Mouse (Mus musculus) midbrain, embryonic 13.5 days (tissue): ENCODE data around the gene Gpm6a. TPM values are rescaled to one million over a fixed set of nuclear protein-coding genes. Genes with fewer than 3 reads are reported as not detected.
"Not testable (repeated sequence)": the region's sequence is repeated elsewhere in the genome, so short reads cannot be mapped to it uniquely, and the experiment has no call there.

Experiments used
- ATAC-seq: fragments of 200-750 bp; cut with Nextera tagmentation; 2 replicates; pipeline ENCODE4 v1.8.0; 2017; ENCODE audit warnings: mild to moderate bottlenecking, moderate TSS enrichment, moderate library complexity
- H3K27ac ChIP-seq: fragments of 300-500 bp; sonication (generic); 2 replicates; pipeline ENCODE4 v1.5.1; 2015; ENCODE audit warnings: inconsistent platforms, mild to moderate bottlenecking, moderate library complexity
- H3K27me3 ChIP-seq: fragments of 300-500 bp; sonication (generic); 2 replicates; pipeline ENCODE4 v1.6.1; 2015; ENCODE audit warnings: mild to moderate bottlenecking, inconsistent platforms
- H3K36me3 ChIP-seq: fragments of 300-500 bp; sonication (generic); 2 replicates; pipeline ENCODE4 v1.6.1; 2015; ENCODE audit warnings: mild to moderate bottlenecking, inconsistent platforms
- H3K4me1 ChIP-seq: fragments of 300-500 bp; sonication (generic); replicated peaks from 2 replicates; pipeline ENCODE4 v1.6.1; 2015; ENCODE audit warnings: inconsistent platforms
- H3K4me2 ChIP-seq: fragments of 300-500 bp; sonication (generic); replicated peaks from 2 replicates; pipeline ENCODE4 v1.6.1; 2015; ENCODE audit warnings: moderate library complexity, mild to moderate bottlenecking, inconsistent platforms
- H3K4me3 ChIP-seq: fragments of 300-500 bp; sonication (generic); replicated peaks from 2 replicates; pipeline ENCODE4 v1.5.1; 2015; ENCODE audit warnings: mild to moderate bottlenecking, inconsistent platforms
- H3K9ac ChIP-seq: fragments of 300-500 bp; sonication (generic); replicated peaks from 2 replicates; pipeline ENCODE4 v1.6.1; 2015; ENCODE audit warnings: mild to moderate bottlenecking, inconsistent platforms
- H3K9me3 ChIP-seq: fragments of 300-500 bp; sonication (generic); 2 replicates; pipeline ENCODE4 v1.6.1; 2016; ENCODE audit warnings: mild to moderate bottlenecking, inconsistent platforms
- WGBS: fragments of 180-500 bp; shearing (Covaris S2); methylation state at CpG from one replicate; pipeline ENCODE4 v1.1.7; 2015; 5-methylcytosine and 5-hydroxymethylcytosine counted together
- polyA plus RNA-seq: library from polyadenylated mRNA; unstranded; fragments of >200 nt; fragmentation: Nextera tagmentation; extraction: Ambion mirVana; gene quantifications from 2 replicates; pipeline ENCODE4 v1.2.1, GENCODE M21; 2015

The Gpm6a gene
- polyA plus RNA-seq, 1 experiment from 2014 or later = 423 TPM

DNA sequence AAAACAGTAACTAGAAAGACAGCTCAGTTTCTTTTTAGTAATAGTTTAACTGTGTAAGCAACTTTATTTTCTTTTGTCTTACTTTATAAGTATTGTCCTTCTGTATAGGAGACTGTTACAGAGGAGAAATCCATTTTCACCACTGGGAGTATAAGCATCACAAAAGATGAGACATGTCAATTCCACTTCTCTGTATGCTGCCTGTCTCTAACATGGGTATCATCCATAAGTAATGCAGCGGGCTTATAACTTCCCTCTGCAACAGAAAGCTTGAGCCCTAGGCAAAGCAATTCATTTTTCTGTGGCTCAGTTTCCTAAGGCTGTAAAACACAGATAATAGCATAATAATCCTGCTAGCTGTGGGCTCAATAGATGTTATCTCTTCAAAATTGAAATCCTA, 62.4 kb downstream of the Gpm6a start:
- Histone ChIP-seq H3K27ac (no peak overlapping the region; the same call in 1 of the 2 replicates), H3K4me2 (no peak overlapping the region), H3K4me1 (peaks cover 17% of the 10 kb centered on the region), H3K9me3 (no peaks in the 10 kb centered on the region), H3K9ac (no peak overlapping the region), H3K27me3 (no peaks in the 10 kb centered on the region), H3K36me3 (no peaks in the 10 kb centered on the region), H3K4me3 (no peak overlapping the region)
- 47% methylated on average over 1 of the region's 1 CpGs for WGBS
- peak; percentile 59 for ATAC-seq

DNA sequence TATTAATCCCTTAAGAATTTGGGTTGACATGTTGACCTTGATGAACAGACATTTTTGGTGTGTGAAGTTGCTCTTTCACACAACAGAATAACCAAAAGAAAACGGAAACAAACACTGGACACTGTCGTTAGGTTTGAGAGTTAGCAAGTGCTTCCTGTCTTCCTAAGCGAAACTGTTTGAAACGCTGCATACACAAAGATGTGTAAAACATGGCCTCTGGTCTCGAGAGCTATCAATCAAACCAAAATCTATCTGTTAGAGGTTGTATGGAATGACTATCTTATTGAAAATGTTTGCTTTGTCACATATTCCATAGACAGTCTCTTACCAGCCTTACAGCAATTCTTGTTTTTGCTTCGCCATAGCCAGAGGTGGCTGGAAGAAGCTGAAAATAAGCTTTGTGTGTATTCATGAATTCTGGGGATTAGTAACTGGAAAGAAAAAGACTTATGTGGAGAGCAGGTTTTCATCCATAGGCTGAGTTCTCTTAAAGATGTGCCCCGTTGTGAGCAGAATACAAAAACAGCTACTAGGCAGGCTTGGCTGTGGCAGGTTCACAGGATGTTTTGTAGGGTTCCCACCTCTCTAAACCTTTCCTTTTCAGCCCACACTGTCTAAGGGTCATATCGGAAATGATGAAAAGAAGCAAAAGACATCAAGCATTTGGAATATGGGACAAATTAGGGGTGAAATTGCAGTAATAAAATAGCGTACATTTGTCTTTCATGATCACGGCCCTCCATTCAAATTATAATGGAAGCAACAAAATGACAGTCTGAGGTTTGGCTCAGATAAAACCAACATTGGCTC, 71.4 kb downstream of the Gpm6a start:
- Histone ChIP-seq H3K27ac (peak overlapping the region; percentile 97), H3K4me1 (peaks cover 34% of the 10 kb centered on the region), H3K27me3 (no peaks in the 10 kb centered on the region), H3K36me3 (no peaks in the 10 kb centered on the region), H3K4me3 (peak overlapping the region; percentile 18), H3K9me3 (no peaks in the 10 kb centered on the region), H3K9ac (peak overlapping the region; percentile 62), H3K4me2 (peak overlapping the region; percentile 48)
- 7% methylated on average over 10 of the region's 10 CpGs for WGBS
- ATAC-seq = peak; percentile 94

DNA sequence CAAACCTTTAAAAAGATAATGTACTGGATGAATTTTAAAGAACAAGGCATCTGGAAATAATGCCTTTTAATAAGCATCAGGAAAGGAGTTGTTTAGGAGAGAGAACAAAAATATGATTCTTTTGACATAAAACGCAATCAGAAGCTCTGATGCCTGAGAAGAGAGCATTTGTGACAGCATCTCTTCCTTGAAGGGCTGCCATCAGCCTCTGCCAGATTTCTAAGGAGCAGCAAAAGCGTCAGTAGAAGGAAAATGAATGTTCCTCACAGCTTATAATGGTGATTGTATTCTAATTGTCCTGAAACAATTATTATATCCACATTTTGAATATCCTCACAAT, 72.0 kb downstream of the Gpm6a start:
- Histone ChIP-seq H3K4me2 (peak overlapping the region; percentile 48), H3K27ac (peak overlapping the region; percentile 97), H3K4me1 (peaks cover 39% of the 10 kb centered on the region), H3K36me3 (no peaks in the 10 kb centered on the region), H3K27me3 (no peaks in the 10 kb centered on the region), H3K9ac (peak overlapping the region; percentile 62), H3K9me3 (no peaks in the 10 kb centered on the region), H3K4me3 (peak overlapping the region; percentile 18; the same call in 1 of the 2 replicates)
- WGBS = 19% methylated on average over 2 of the region's 2 CpGs
- 0 out of 2 replicates have a peak, but pooled peaks have one; percentile 5 for ATAC-seq

DNA sequence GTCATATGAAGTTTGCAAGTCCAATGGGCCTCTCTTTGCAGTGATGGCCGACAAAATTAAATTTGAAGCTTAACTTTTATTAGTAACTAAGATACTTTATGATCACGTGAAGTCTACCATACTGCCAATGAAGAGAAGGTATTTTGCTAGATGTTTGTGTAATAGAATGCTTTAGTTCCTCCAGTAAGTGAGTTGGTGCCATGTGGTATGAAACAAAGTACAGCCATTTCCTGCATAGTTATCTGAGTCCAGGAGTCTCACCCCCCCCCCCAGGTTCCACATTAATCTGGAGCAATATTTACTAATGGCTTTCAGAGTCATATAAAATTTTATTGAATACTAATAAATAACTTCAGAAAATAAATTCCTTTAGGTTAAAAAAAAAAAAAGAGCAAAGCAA, 73.7 kb downstream of the Gpm6a start:
- no peak overlapping the region for H3K4me2 ChIP-seq
- no peaks in the 10 kb centered on the region for H3K9me3 ChIP-seq
- H3K36me3 ChIP-seq = no peaks in the 10 kb centered on the region
- H3K4me1 ChIP-seq = peaks cover 39% of the 10 kb centered on the region
- H3K27ac ChIP-seq = no peak overlapping the region
- no peaks in the 10 kb centered on the region for H3K27me3 ChIP-seq
- no peak overlapping the region for H3K4me3 ChIP-seq
- no peak overlapping the region for H3K9ac ChIP-seq
- no peak for ATAC-seq
- WGBS = 94% methylated on average over 2 of the region's 2 CpGs

DNA sequence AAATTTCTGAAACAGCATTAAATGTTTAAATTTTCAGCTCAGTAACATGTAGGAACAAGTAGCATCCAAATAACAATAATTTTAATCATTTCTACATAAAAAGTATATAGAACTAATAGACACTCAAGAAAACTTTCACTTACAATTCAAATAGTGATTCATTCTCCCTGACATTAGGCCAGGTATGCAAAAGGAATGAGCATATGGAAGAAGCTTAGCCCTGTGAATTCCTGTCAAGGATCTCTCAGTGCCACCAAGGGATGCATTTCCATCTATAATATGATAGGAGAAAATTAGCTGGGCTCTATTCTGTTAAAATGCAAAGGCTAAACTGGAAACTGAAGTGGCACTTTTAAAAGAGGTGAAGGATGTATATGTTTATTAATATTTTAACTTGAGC, 76.5 kb downstream of the Gpm6a start:
- no peak for ATAC-seq
- peaks cover 43% of the 10 kb centered on the region for H3K4me1 ChIP-seq
- H3K27me3 ChIP-seq = no peaks in the 10 kb centered on the region
- no peaks in the 10 kb centered on the region for H3K36me3 ChIP-seq
- H3K9ac ChIP-seq = no peak overlapping the region
- no peak overlapping the region for H3K4me3 ChIP-seq
- H3K9me3 ChIP-seq = no peaks in the 10 kb centered on the region
- no peak overlapping the region for H3K4me2 ChIP-seq
- peak overlapping the region; percentile 53; the same call in 1 of the 2 replicates for H3K27ac ChIP-seq

DNA sequence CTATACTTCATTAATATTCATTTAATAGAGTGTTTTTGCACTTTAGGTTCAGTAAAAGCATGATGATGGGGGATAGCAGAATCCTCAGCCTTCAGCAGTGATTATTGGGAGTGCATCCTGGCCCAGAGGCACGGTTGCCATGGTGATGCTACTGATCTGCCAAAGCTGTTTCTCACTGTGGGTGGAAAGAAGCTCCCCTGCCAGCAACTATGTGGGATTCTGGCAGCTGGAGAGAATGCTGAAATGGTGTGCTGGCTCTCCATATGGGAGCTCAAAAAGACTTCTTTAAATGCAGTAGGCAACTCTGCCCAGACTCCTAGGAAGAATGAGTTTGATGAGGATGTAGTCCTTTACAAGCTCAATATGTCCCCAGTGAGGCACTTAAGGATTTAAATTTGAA, 79.7 kb downstream of the Gpm6a start:
- 0% methylated on average over 1 of the region's 1 CpGs for WGBS
- H3K4me1 ChIP-seq = peaks cover 26% of the 10 kb centered on the region
- ATAC-seq = peak; percentile 97
- no peak overlapping the region for H3K9ac ChIP-seq
- H3K36me3 ChIP-seq = 0 out of 2 replicates have a peak, but pooled peaks cover 3% of the 10 kb centered on the region
- peak overlapping the region; percentile 89 for H3K27ac ChIP-seq
- H3K9me3 ChIP-seq = no peaks in the 10 kb centered on the region
- no peaks in the 10 kb centered on the region for H3K27me3 ChIP-seq
- H3K4me2 ChIP-seq = no peak overlapping the region
- no peak overlapping the region for H3K4me3 ChIP-seq

DNA sequence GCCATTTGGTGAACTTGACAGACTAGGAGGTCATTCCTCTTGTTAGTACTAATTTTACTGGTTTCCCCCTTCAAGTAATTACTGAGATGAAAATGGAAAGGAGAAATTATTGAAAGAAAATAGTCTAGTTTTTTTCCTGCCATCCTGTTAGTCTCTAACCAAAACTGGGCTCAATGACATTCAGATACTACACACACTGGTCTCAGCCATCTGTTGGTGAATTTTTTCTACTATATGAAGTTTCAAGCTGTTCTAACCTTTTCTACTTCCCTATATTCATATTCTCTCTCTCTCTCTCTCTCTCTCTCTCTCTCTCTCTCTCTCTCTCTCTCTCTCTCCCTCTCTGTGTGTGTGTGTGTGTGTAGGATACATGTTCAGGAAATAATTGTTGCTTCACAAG, 80.8 kb downstream of the Gpm6a start:
- Histone ChIP-seq H3K4me1 (peaks cover 23% of the 10 kb centered on the region), H3K4me3 (no peak overlapping the region), H3K9me3 (no peaks in the 10 kb centered on the region), H3K4me2 (no peak overlapping the region), H3K36me3 (0 out of 2 replicates have a peak, but pooled peaks cover 3% of the 10 kb centered on the region), H3K9ac (no peak overlapping the region), H3K27me3 (no peaks in the 10 kb centered on the region), H3K27ac (peak overlapping the region; percentile 89)
- ATAC-seq = no peak

DNA sequence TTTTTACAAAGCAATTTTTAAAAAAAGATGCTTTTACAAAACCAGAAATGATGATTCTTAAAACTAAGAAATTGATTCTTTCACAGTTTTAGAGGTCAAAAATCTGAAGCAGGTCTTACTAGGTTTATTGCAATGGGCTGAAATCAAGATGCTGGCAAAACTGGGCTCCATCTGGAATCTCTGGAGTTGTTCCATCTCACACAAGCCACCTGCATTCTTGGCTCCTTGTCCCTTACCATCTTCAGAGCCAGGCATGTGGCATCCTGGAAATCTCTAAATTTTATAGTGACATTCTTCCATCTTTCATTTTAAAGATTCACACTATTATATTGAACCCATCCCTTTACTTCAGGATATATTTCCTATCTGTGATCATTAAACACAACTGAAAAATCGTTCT, 88.3 kb downstream of the Gpm6a start:
- 0 out of 2 replicates have a peak, but pooled peaks cover 3% of the 10 kb centered on the region for H3K36me3 ChIP-seq
- H3K4me3 ChIP-seq = no peak overlapping the region
- H3K9me3 ChIP-seq = no peaks in the 10 kb centered on the region
- no peak overlapping the region for H3K27ac ChIP-seq
- ATAC-seq = no peak
- no peak overlapping the region for H3K4me2 ChIP-seq
- no peak overlapping the region for H3K9ac ChIP-seq
- 0 out of 2 replicates have a peak, but pooled peaks cover 6% of the 10 kb centered on the region for H3K4me1 ChIP-seq
- 81% methylated on average over 1 of the region's 1 CpGs for WGBS
- no peaks in the 10 kb centered on the region for H3K27me3 ChIP-seq

DNA sequence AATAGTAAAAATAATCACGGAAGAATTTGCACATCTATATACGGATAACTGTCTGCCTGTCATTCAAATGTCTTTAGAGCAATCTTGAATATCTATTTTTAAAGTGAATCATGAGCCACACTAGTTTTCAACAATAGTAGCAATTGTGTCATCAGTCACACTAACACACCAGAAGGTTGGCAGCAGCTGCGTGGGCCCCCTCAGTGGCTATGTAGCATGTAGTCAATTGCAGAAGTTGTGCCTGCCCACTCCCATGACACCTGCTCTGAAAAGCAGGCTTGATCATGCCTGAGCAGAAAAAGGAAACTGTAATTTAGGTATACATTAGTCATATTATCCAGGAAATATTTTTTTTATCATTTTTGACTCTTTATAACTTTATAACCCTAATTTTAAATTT, 93.8 kb downstream of the Gpm6a start:
- peaks cover 19% of the 10 kb centered on the region for H3K36me3 ChIP-seq
- no peak overlapping the region for H3K9ac ChIP-seq
- no peak overlapping the region for H3K27ac ChIP-seq
- WGBS = 82% methylated on average over 3 of the region's 3 CpGs
- H3K4me3 ChIP-seq = no peak overlapping the region
- H3K4me2 ChIP-seq = no peak overlapping the region
- 0 out of 2 replicates have a peak, but pooled peaks cover 6% of the 10 kb centered on the region for H3K4me1 ChIP-seq
- ATAC-seq = no peak
- H3K9me3 ChIP-seq = no peaks in the 10 kb centered on the region
- H3K27me3 ChIP-seq = no peaks in the 10 kb centered on the region

DNA sequence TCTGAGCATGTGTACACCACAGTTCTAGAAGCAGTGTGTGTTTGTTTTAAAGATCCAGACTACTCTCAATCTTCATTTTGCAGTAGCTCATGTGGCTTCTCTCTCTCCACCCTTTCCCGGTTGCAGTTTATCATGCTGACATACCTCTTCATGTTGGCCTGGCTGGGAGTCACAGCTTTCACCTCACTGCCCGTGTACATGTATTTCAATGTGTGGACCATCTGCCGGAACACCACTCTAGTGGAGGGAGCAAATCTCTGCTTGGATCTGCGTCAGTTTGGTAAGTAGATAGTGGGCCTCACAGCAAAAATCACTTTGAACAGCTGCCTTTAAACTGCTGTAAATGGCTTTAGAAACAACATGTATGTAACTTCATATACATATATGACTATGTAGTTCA, 95.3 kb downstream of the Gpm6a start:
- no peaks in the 10 kb centered on the region for H3K9me3 ChIP-seq
- no peak overlapping the region for H3K27ac ChIP-seq
- H3K27me3 ChIP-seq = no peaks in the 10 kb centered on the region
- no peak overlapping the region for H3K4me3 ChIP-seq
- no peak overlapping the region for H3K9ac ChIP-seq
- H3K4me1 ChIP-seq = 0 out of 2 replicates have a peak, but pooled peaks cover 6% of the 10 kb centered on the region
- WGBS = 88% methylated on average over 4 of the region's 4 CpGs
- no peak for ATAC-seq
- peaks cover 23% of the 10 kb centered on the region for H3K36me3 ChIP-seq
- no peak overlapping the region for H3K4me2 ChIP-seq

DNA sequence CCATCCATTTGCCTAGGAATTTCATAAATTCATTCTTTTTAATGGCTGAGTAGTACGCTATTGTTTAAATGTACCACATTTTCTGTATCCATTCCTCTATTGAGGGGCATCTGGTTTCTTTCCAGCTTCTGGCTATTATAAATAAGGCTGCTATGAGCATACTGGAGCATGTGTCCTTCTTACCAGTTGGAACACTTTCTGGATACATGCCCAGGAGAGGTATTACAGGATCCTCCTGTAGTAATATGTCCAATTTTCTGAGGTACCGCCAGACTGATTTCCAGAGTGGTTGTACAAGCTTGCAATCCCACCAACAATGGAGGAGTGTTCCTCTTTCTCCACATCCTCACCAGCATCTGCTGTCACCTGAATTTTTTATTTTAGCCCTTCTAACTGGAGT, 114.2 kb downstream of the Gpm6a start:
- not testable (repeated sequence) for H3K4me1 ChIP-seq

DNA sequence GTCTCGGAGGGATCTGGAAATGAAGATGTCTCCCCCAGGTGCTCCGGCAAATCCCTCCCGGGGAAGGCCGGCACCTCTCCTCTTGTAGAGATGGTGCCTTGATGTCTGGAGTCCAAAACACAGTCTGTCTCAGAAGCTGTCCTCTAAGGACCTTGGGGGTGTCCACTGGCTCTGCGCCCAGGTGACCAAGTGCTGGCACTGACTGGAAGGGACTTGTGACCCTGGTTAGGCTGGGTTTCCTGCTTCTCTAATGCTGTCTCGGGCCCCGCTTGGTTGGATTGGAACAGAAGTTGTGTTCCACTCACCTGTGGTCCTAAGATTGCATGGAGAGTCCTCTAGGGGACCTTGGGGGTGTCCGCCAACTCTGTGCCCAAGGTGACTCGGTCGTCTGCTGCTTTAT, 118.8 kb downstream of the Gpm6a start:
- Histone ChIP-seq H3K9ac (no peak overlapping the region), H3K4me3 (no peak overlapping the region), H3K4me1 (no peaks in the 10 kb centered on the region), H3K9me3 (no peaks in the 10 kb centered on the region), H3K27ac (no peak overlapping the region), H3K4me2 (no peak overlapping the region), H3K36me3 (no peaks in the 10 kb centered on the region), H3K27me3 (no peaks in the 10 kb centered on the region)
- ATAC-seq = no peak
- 96% methylated on average over 10 of the region's 10 CpGs for WGBS

More for the DNA sequence above, 114.2 kb downstream of the Gpm6a start:
- not testable (repeated sequence) for H3K4me2 ChIP-seq, H3K9me3 ChIP-seq, H3K9ac ChIP-seq, H3K27ac ChIP-seq, ATAC-seq, H3K4me3 ChIP-seq, H3K27me3 ChIP-seq, H3K36me3 ChIP-seq
- WGBS = 99% methylated on average over 2 of the region's 2 CpGs

DNA sequence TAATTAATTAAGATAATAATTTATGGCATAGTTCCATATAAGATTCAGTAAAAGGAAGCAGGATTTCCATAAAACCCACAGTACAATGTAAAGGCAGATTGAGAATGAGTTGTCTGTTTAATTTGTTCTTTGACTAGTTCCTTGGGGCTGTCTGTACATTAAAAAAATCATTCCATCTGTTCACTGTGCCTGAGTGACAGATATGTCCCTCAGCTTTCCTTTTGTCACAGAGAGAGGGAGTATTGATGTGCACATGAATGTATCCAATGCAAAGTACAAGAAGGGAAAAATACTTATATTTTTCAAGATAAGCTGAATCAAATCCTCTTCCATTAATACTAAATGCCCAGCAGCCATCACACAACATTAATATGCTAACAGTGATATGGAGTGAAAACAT, 147.6 kb downstream of the Gpm6a start:
- Histone ChIP-seq H3K4me3 (no peak overlapping the region), H3K9me3 (no peaks in the 10 kb centered on the region), H3K36me3 (no peaks in the 10 kb centered on the region), H3K4me2 (no peak overlapping the region), H3K9ac (no peak overlapping the region), H3K4me1 (no peaks in the 10 kb centered on the region), H3K27me3 (no peaks in the 10 kb centered on the region), H3K27ac (no peak overlapping the region; the same call in 1 of the 2 replicates)
- ATAC-seq = peak; percentile 58; the same call in 1 of the 2 replicates
